Mouse (Mus musculus) erythroblast, adult 5-6 weeks (primary cell): ENCODE results near the gene Plxdc1. TPM values are rescaled to one million over a fixed set of nuclear protein-coding genes. Genes with fewer than 3 reads are reported as not detected.

ENCODE experiments used
- ATAC-seq: replicated peaks from 2 replicates; pipeline ENCODE4 v1.8.0; 2016; ENCODE audit warnings: moderate number of reproducible peaks, mild to moderate bottlenecking, moderate TSS enrichment, inconsistent platforms; ENCODE audit not compliant: poor library complexity, low FRiP score, severe bottlenecking
- total RNA-seq, 2 experiments: library from RNA; stranded (forward) in 1 of 2; stranded (reverse) in 1 of 2; fragments of 150-400 nt in 1 of 2; fragments of 200-764, 138-1000 nt in 1 of 2; gene quantifications; 2 replicates each; pipeline versions ENCODE4 v1.2.3 to v1.2.4; 2015 to 2017; ENCODE audit warnings: low replicate concordance in 2 of 2

The Plxdc1 gene
- total RNA-seq, 2 experiments from 2014 or later: 1.0 TPM; not detected in 1

- no peak for ATAC-seq
These were observed 9.5 kb upstream of the Plxdc1 start, which contains the start of gene Arl5c for GRCm38 (mm10) chr11:97995564-97996288. Gene Arl5c, minus strand, starts transcription at chr11:97996181.

GRCm38 (mm10) chr11:97994539-97995100 is 8.4 kb upstream of the Plxdc1 start:
- peak; percentile 85 for ATAC-seq

GRCm38 (mm10) chr11:97988530-97989096 is 2.4 kb upstream of the Plxdc1 start:
- ATAC-seq: peak; percentile 67

- peak; percentile 76 for ATAC-seq
These were observed 1.6 kb upstream of the Plxdc1 start for GRCm38 (mm10) chr11:97987551-97988526.

- no peak for ATAC-seq
These were observed 658 bp upstream of the Plxdc1 start for GRCm38 (mm10) chr11:97986738-97987465.

GRCm38 (mm10) chr11:97983983-97984382 is 2.3 kb downstream of the Plxdc1 start:
- ATAC-seq: no peak

GRCm38 (mm10) chr11:97983506-97983905 is 2.7 kb downstream of the Plxdc1 start:
- ATAC-seq: no peak

GRCm38 (mm10) chr11:97982721-97983120 is 3.5 kb downstream of the Plxdc1 start:
- no peak for ATAC-seq

GRCm38 (mm10) chr11:97980531-97980966 is 5.7 kb downstream of the Plxdc1 start:
- ATAC-seq: no peak

GRCm38 (mm10) chr11:97979824-97980495 is 6.3 kb downstream of the Plxdc1 start:
- no peak for ATAC-seq

- no peak for ATAC-seq
These were observed 7.9 kb downstream of the Plxdc1 start for GRCm38 (mm10) chr11:97978392-97978791.

GRCm38 (mm10) chr11:97977797-97978196 is 8.4 kb downstream of the Plxdc1 start:
- no peak for ATAC-seq

GRCm38 (mm10) chr11:97974746-97975145 is 11.5 kb downstream of the Plxdc1 start:
- no peak for ATAC-seq

- ATAC-seq: no peak
These were observed 12.1 kb downstream of the Plxdc1 start for GRCm38 (mm10) chr11:97974141-97974540.

- ATAC-seq: no peak
These were observed 13.8 kb downstream of the Plxdc1 start for GRCm38 (mm10) chr11:97972434-97972833.

GRCm38 (mm10) chr11:97971232-97971631 is 15.0 kb downstream of the Plxdc1 start:
- no peak for ATAC-seq

GRCm38 (mm10) chr11:97970771-97971170 is 15.5 kb downstream of the Plxdc1 start:
- ATAC-seq: no peak

GRCm38 (mm10) chr11:97968385-97968784 is 17.9 kb downstream of the Plxdc1 start:
- ATAC-seq: no peak

GRCm38 (mm10) chr11:97967114-97967513 is 19.1 kb downstream of the Plxdc1 start:
- ATAC-seq: no peak
